14 mouse cellular contexts compared by ENCODE assay signal in the genomic region with DNA sequence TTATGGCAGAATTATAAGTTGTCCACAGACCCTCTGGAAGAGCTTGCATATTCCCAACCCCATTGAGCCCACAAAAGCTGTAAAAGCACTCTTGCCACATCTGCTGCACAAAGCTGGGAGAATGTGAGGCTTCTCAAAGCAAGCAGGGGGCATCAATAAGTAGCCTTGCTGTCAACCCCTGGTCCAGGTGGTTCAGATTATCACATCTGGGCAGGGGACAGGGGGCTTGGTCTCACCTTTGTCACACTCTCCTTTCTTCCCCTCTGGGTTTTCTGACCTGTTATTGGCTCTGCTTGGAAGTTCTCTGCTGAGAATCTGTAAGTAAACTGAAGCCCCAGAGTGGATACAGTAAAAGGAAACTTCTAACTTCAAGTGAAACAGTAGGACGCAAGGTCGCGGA. TPM values are rescaled to one million over a fixed set of nuclear protein-coding genes. Genes with fewer than 3 reads are reported as not detected.
DNase-seq lines count a peak whose midpoint lies in the region; ATAC-seq and TF ChIP-seq lines count a peak whose summit lies in the region.
"Had no signal": no experiment of that assay in that cellular context is flagged by ENCODE, and none has a peak within 500 bp of the region (broad histone marks: within the 10 kb centered on the region; RNA-seq: fewer than 3 reads in every experiment).

No protein-coding gene starts in this region.

- no peaks in the 10 kb centered on the region for H3K79me2 ChIP-seq in heart, adult 2 months (replicated peaks; ENCODE audit: control insufficient read depth, insufficient read depth, low read length)

- H3K9me3 ChIP-seq in kidney, embryonic 15.5 days (replicated peaks) = no peaks in the 10 kb centered on the region
- H3K9me3 ChIP-seq in limb, embryonic 12.5 days = no peaks in the 10 kb centered on the region
- H3K9me3 ChIP-seq: limb, embryonic 15.5 days had no signal

- H3K36me3 ChIP-seq in kidney, embryonic 15.5 days = no peaks in the 10 kb centered on the region
- no peaks in the 10 kb centered on the region for H3K36me3 ChIP-seq in limb, embryonic 12.5 days
- H3K36me3 ChIP-seq in heart, adult 2 months (ENCODE audit: control insufficient read depth, insufficient read depth, low read length) = no peaks in the 10 kb centered on the region
- H3K36me3 ChIP-seq: limb, embryonic 15.5 days had no signal

- no peak for ATAC-seq in kidney, embryonic 15.5 days (replicated peaks; ENCODE audit: low FRiP score)
- no peak for ATAC-seq in limb, embryonic 12.5 days (ENCODE audit: insufficient number of reproducible peaks, insufficient read depth, low FRiP score, low TSS enrichment, low read depth)
- ATAC-seq: CD4-positive, CD25-positive, alpha-beta regulatory T cell, adult 4 months had no signal

- 0 out of 2 replicates have a peak, but pooled peaks cover 12% of the 10 kb centered on the region for H3K27me3 ChIP-seq in kidney, embryonic 15.5 days
- peaks cover 17% of the 10 kb centered on the region; the same call in 1 of the 2 replicates for H3K27me3 ChIP-seq in limb, embryonic 12.5 days
- H3K27me3 ChIP-seq in heart, adult 2 months (ENCODE audit: control insufficient read depth, insufficient read depth, low read length) = peaks cover 2% of the 10 kb centered on the region; the same call in 1 of the 2 replicates

- no peak overlapping the region for H3K27ac ChIP-seq in kidney, embryonic 15.5 days
- H3K27ac ChIP-seq in limb, embryonic 12.5 days = peak overlapping the region; percentile 50; the same call in 1 of the 2 replicates
- H3K27ac ChIP-seq in heart, adult 2 months = no peak overlapping the region
- H3K27ac ChIP-seq: limb, embryonic 15.5 days had no signal

- WGBS in kidney, embryonic 15.5 days = 30% methylated on average over 3 of the region's 3 CpGs
- WGBS in limb, embryonic 12.5 days = 11% methylated on average over 3 of the region's 3 CpGs
- WGBS in heart, adult 2 months = 60% methylated on average over 3 of the region's 3 CpGs

- no peak for TF ChIP-seq CTCF in heart, adult 2 months (IDR thresholded peaks at IDR 0.05)

- H3K4me2 ChIP-seq in kidney, embryonic 15.5 days = peak overlapping the region; percentile 98
- peak overlapping the region; percentile 91 for H3K4me2 ChIP-seq in limb, embryonic 12.5 days
- H3K4me2 ChIP-seq: limb, embryonic 15.5 days had no signal

- peak overlapping the region; percentile 58 for H3K4me3 ChIP-seq in kidney, embryonic 15.5 days (replicated peaks)
- no peak overlapping the region for H3K4me3 ChIP-seq in limb, embryonic 12.5 days (replicated peaks)
- no peak overlapping the region for H3K4me3 ChIP-seq in heart, adult 2 months
- H3K4me3 ChIP-seq: limb, embryonic 15.5 days had no signal

- intact Hi-C loops in heart, adult 2 months (cut with DNase I) = no loop called here

- H3K4me1 ChIP-seq in kidney, embryonic 15.5 days = peaks cover 40% of the 10 kb centered on the region
- H3K4me1 ChIP-seq in limb, embryonic 12.5 days (replicated peaks) = peaks cover 26% of the 10 kb centered on the region
- H3K4me1 ChIP-seq in heart, adult 2 months (ENCODE audit: control insufficient read depth, insufficient read depth, low read length) = peaks cover 3% of the 10 kb centered on the region; the same call in 1 of the 2 replicates

- no peak for TF ChIP-seq EP300 in heart, adult 2 months (IDR thresholded peaks at IDR 0.05; ENCODE audit: insufficient read depth, low read depth, low read length)

- DNase-seq in kidney, postnatal 4 days = no peak
- DNase-seq in embryo, embryonic 10 days (ENCODE audit: low spot score) = peak; percentile 59
- peak; percentile 28 for DNase-seq in embryo, embryonic 9.5 days (ENCODE audit: extremely low spot score)
- no peak for DNase-seq in thymus, postnatal 36 days
- no peak for DNase-seq in heart, adult 2 months
- DNase-seq: heart, adult 18-20 months; heart, postnatal 36 days; kidney, postnatal 14 days; right cerebral cortex, postnatal 4 days; thymus, postnatal 4 days had no signal

- TF ChIP-seq POLR2A in heart, adult 2 months (IDR thresholded peaks at IDR 0.05; ENCODE audit: insufficient read depth, low read depth, low read length) = no peak

- H3K9ac ChIP-seq in kidney, embryonic 15.5 days = no peak overlapping the region
- no peak overlapping the region for H3K9ac ChIP-seq in limb, embryonic 12.5 days (replicated peaks)
- no peak overlapping the region for H3K9ac ChIP-seq in heart, adult 2 months (ENCODE audit: low read depth, low read length)
- H3K9ac ChIP-seq: limb, embryonic 15.5 days had no signal

RNA-seq across cellular contexts. Expression of a gene that starts 1.8 kb away (rescaled TPM):
- polyA plus RNA-seq in kidney, embryonic 15.5 days (2015; fragmentation: Nextera tagmentation; extraction: Ambion mirVana) = 4.3 and 6.1 TPM in 2 replicates
- 6.4 and 8.1 TPM in 2 replicates for polyA plus RNA-seq in limb, embryonic 12.5 days (2016; fragmentation: Nextera tagmentation; extraction: Ambion mirVana)
- total RNA-seq in heart, adult 2 months (2021) = under 1 TPM; 0.25 to 0.39 TPM
- polyA plus RNA-seq in heart, adult 2 months (2012; rRNA removed) = 0.44 and 0.51 TPM in 2 replicates

RNA-seq across cellular contexts. Expression of a gene that starts 11.9 kb away (rescaled TPM):
- polyA plus RNA-seq in kidney, embryonic 15.5 days (2015; fragmentation: Nextera tagmentation; extraction: Ambion mirVana) = 44.5 and 46.5 TPM in 2 replicates
- polyA plus RNA-seq in limb, embryonic 12.5 days (2016; fragmentation: Nextera tagmentation; extraction: Ambion mirVana) = 75.8 and 76.6 TPM in 2 replicates
- total RNA-seq in heart, adult 2 months (2021) = 10 to 100 TPM; 79.1 to 84.1 TPM
- 46.7 and 87.4 TPM in 2 replicates for polyA plus RNA-seq in heart, adult 2 months (2012; rRNA removed)

Comparison
In these comparisons a context has a peak if more than half of its experiments do, and no peak if none do; other contexts are left out.
1. DNase-seq: peak in embryo, embryonic 10 days (single experiment) and embryo, embryonic 9.5 days (single experiment); none in kidney, postnatal 4 days (0 of 2), thymus, postnatal 36 days (0 of 2) and heart, adult 2 months (0 of 2).